Mouse (Mus musculus) embryonic fibroblast, embryonic 13.5 days (primary cell): ENCODE measurements at regions not wholly inside any gene's neighbourhood (a gene's known extent, or its start where the extent isn't known, plus 50 kb on each side); places are given as distances from the start of the nearest gene placed in this dataset.

Experiments
- CTCF ChIP-seq: IDR thresholded peaks from 2 replicates; pipeline ENCODE4 v1.5.1; 2011; ENCODE audit warnings: mild to moderate bottlenecking, control low read depth, low read length, moderate library complexity, borderline replicate concordance; ENCODE audit not compliant: insufficient read depth
- POLR2A ChIP-seq: IDR thresholded peaks from 2 replicates; pipeline ENCODE4 v1.6.1; 2011; ENCODE audit warnings: low read depth, mild to moderate bottlenecking, control low read depth, low read length, moderate library complexity

GRCm38 (mm10) chr13:107151548-107151947, 129.6 kb upstream of the Kif2a start:
- TF ChIP-seq CTCF (no peak), POLR2A (no peak)
